Mouse (Mus musculus): ENCODE measurements around the gene Rnf145.

DNA sequence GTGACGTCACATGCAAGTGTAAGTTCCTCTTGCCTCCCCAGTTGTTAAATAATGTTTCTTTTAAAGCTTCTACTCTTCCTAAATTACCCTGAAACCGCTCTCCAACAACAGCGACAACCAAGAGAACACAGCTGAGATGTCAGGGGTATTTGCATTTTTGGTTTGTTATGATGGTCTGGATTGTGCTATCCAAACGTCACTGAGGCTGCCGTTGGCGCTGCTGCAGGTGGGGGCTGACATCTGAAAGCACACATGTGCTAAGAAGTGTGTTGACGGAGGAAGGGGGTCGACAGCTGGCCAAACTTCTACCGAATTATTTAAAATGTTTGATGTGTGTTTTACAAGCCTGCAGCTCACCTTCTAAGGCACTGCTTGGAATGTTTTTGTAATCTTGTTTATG lies 59.1 kb downstream of the Rnf145 start:
- TF ChIP-seq CTCF (IDR thresholded peaks at IDR 0.05; ENCODE audit: insufficient read depth, low read depth, low read length) (no peak), POLR2A (IDR thresholded peaks at IDR 0.05; ENCODE audit: insufficient read depth, low read depth, low read length) (no peak)

Data from olfactory bulb, adult 2 months (tissue).